Mouse (Mus musculus): ENCODE results near the gene Smarcb1. TPM values are rescaled to one million over a fixed set of nuclear protein-coding genes. Genes with fewer than 3 reads are reported as not detected.

Gene Smarcb1
- polyA plus RNA-seq, 1 experiment from 2014 or later, result 283 TPM

GRCm38 (mm10) chr10:75924324-75924723 is 2.9 kb upstream of the Smarcb1 start:
- WGBS, result 70% methylated on average over 2 of the region's 2 CpGs

GRCm38 (mm10) chr10:75921726-75922560 is 526 bp upstream of the Smarcb1 start:
- H3K4me3 ChIP-seq, result peak overlapping the region; percentile 72
- H3K9me3 ChIP-seq, result no peaks in the 10 kb centered on the region
- 8% methylated on average over 22 of the region's 22 CpGs for WGBS
- H3K36me3 ChIP-seq (replicated peaks), result peaks cover 45% of the 10 kb centered on the region
- H3K4me1 ChIP-seq, result peaks cover 41% of the 10 kb centered on the region
- no peaks in the 10 kb centered on the region for H3K27me3 ChIP-seq (ENCODE audit: poor library complexity, severe bottlenecking)
- DNase-seq (ENCODE audit: extremely low spot score, low spot score), result no peak
- H3K27ac ChIP-seq, result peak overlapping the region; percentile 96

More at GRCm38 (mm10) chr10:75924324-75924723, 2.9 kb upstream of the Smarcb1 start:
- Histone ChIP-seq H3K27ac (no peak overlapping the region), H3K27me3 (ENCODE audit: poor library complexity, severe bottlenecking) (peaks cover 13% of the 10 kb centered on the region), H3K4me3 (no peak overlapping the region), H3K4me1 (peaks cover 29% of the 10 kb centered on the region), H3K36me3 (replicated peaks) (peaks cover 35% of the 10 kb centered on the region), H3K9me3 (no peaks in the 10 kb centered on the region)
- DNase-seq (ENCODE audit: extremely low spot score, low spot score), result no peak

GRCm38 (mm10) chr10:75919026-75919425 is 2.4 kb downstream of the Smarcb1 start:
- Histone ChIP-seq H3K9me3 (no peaks in the 10 kb centered on the region), H3K4me3 (no peak overlapping the region), H3K27me3 (ENCODE audit: poor library complexity, severe bottlenecking) (no peaks in the 10 kb centered on the region), H3K36me3 (replicated peaks) (peaks cover 59% of the 10 kb centered on the region), H3K27ac (no peak overlapping the region), H3K4me1 (peaks cover 41% of the 10 kb centered on the region)
- WGBS, result 92% methylated on average over 5 of the region's 5 CpGs
- DNase-seq (ENCODE audit: extremely low spot score, low spot score), result no peak

DNA sequence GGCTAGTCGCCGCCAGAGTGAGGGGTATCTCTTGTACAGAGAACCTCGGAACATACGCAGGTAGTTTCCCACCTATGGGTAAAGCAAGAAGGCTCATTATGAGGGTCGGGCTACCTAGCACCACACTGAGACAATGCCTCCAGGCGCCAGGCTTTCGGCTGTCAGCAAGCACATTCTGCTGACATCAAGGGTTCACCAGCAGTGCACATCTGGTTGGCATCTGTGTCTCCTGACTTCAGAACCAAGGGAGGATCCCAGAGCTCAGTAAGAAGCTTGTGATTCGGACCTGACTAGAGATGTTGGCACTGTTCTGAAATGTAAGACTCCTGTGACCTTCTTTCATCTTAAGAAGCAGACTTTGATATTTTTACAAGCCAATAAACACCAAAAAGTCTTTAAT is 4.6 kb downstream of the Smarcb1 start:
- DNase-seq (ENCODE audit: extremely low spot score, low spot score), result no peak
- H3K9me3 ChIP-seq, result no peaks in the 10 kb centered on the region
- H3K4me1 ChIP-seq, result peaks cover 29% of the 10 kb centered on the region
- H3K27ac ChIP-seq, result no peak overlapping the region
- H3K36me3 ChIP-seq (replicated peaks), result peaks cover 75% of the 10 kb centered on the region
- H3K4me3 ChIP-seq, result no peak overlapping the region
- WGBS, result 85% methylated on average over 8 of the region's 8 CpGs
- H3K27me3 ChIP-seq (ENCODE audit: poor library complexity, severe bottlenecking), result no peaks in the 10 kb centered on the region

DNA sequence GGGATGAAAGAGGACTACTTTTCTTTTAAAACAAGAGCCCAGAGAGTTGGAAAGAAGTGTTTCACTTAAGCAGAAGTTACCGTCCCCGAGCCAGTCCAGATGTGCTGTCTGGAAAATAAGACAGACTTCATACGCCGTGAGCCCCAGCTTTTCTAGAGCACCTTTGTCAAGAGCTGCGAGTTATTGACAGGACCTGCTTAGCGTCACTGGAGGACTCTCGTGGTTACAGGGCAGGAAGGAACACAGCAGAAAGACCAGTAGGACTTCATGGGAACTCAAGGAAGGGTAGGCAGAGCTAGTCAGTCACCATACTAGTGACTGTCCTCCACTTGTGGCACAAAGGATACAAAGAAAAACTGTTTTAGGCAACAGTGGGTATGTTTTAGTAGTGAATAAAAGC is 5.9 kb downstream of the Smarcb1 start:
- H3K36me3 ChIP-seq (replicated peaks), result peaks cover 88% of the 10 kb centered on the region
- peaks cover 24% of the 10 kb centered on the region for H3K4me1 ChIP-seq
- no peak for DNase-seq (ENCODE audit: extremely low spot score, low spot score)
- 90% methylated on average over 7 of the region's 7 CpGs for WGBS
- no peaks in the 10 kb centered on the region for H3K27me3 ChIP-seq (ENCODE audit: poor library complexity, severe bottlenecking)
- no peaks in the 10 kb centered on the region for H3K9me3 ChIP-seq
- no peak overlapping the region for H3K4me3 ChIP-seq
- no peak overlapping the region for H3K27ac ChIP-seq

- H3K4me1 ChIP-seq, result peaks cover under 1% of the 10 kb centered on the region; the same call in 1 of the 2 replicates
- H3K27me3 ChIP-seq (ENCODE audit: poor library complexity, severe bottlenecking), result no peaks in the 10 kb centered on the region
- H3K4me3 ChIP-seq, result no peak overlapping the region
- H3K36me3 ChIP-seq (replicated peaks), result peaks cover 96% of the 10 kb centered on the region
- DNase-seq (ENCODE audit: extremely low spot score, low spot score), result no peak
- H3K9me3 ChIP-seq, result no peaks in the 10 kb centered on the region
- WGBS, result 86% methylated on average over 6 of the region's 6 CpGs
- H3K27ac ChIP-seq, result no peak overlapping the region
Observed at GRCm38 (mm10) chr10:75913013-75913589, 8.3 kb downstream of the Smarcb1 start.

DNA sequence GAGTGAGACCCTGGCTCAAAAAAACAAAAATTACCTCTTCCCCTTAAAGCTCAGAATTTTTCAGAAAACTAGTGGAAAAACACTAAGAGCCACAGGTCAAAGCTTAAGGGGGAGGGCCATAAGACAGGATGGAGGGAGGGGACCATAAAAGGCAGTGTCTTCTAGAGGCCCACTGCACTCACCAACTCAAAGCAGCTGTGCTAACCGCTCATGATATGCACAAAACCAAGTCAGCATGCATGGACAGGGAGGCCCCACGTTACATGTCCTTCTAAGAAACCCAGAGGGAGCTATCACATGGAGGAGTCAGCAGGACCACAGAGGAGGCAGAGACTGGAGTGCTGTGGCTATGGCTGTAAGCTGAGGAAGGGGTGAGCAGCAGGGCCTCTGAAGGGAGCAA is 10.7 kb downstream of the Smarcb1 start:
- no peaks in the 10 kb centered on the region for H3K4me1 ChIP-seq
- H3K36me3 ChIP-seq (replicated peaks), result peaks cover 98% of the 10 kb centered on the region
- no peak for DNase-seq (ENCODE audit: extremely low spot score, low spot score)
- H3K27ac ChIP-seq, result no peak overlapping the region
- H3K27me3 ChIP-seq (ENCODE audit: poor library complexity, severe bottlenecking), result no peaks in the 10 kb centered on the region
- no peaks in the 10 kb centered on the region for H3K9me3 ChIP-seq
- 84% methylated on average over 2 of the region's 2 CpGs for WGBS
- no peak overlapping the region for H3K4me3 ChIP-seq

- 95% methylated on average over 4 of the region's 4 CpGs for WGBS
- Histone ChIP-seq H3K9me3 (no peaks in the 10 kb centered on the region), H3K4me3 (no peak overlapping the region), H3K27ac (no peak overlapping the region), H3K27me3 (ENCODE audit: poor library complexity, severe bottlenecking) (no peaks in the 10 kb centered on the region), H3K36me3 (replicated peaks) (peaks cover 100% of the 10 kb centered on the region), H3K4me1 (no peaks in the 10 kb centered on the region)
- no peak for DNase-seq (ENCODE audit: extremely low spot score, low spot score)
Observed at GRCm38 (mm10) chr10:75906882-75907281, 14.5 kb downstream of the Smarcb1 start.

GRCm38 (mm10) chr10:75904391-75904790 is 17.0 kb downstream of the Smarcb1 start:
- H3K36me3 ChIP-seq (replicated peaks), result peaks cover 100% of the 10 kb centered on the region
- H3K27ac ChIP-seq, result no peak overlapping the region
- DNase-seq (ENCODE audit: extremely low spot score, low spot score), result no peak
- no peaks in the 10 kb centered on the region for H3K4me1 ChIP-seq
- H3K27me3 ChIP-seq (ENCODE audit: poor library complexity, severe bottlenecking), result no peaks in the 10 kb centered on the region
- H3K4me3 ChIP-seq, result no peak overlapping the region
- H3K9me3 ChIP-seq, result no peaks in the 10 kb centered on the region
- WGBS, result 90% methylated on average over 5 of the region's 5 CpGs

- H3K4me3 ChIP-seq, result no peak overlapping the region
- DNase-seq (ENCODE audit: extremely low spot score, low spot score), result no peak
- H3K9me3 ChIP-seq, result no peaks in the 10 kb centered on the region
- H3K27ac ChIP-seq, result no peak overlapping the region
- H3K27me3 ChIP-seq (ENCODE audit: poor library complexity, severe bottlenecking), result no peaks in the 10 kb centered on the region
- WGBS, result 85% methylated on average over 3 of the region's 3 CpGs
- H3K4me1 ChIP-seq, result peaks cover 8% of the 10 kb centered on the region
- peaks cover 100% of the 10 kb centered on the region for H3K36me3 ChIP-seq (replicated peaks)
Observed at GRCm38 (mm10) chr10:75898846-75899245, 22.6 kb downstream of the Smarcb1 start.

GRCm38 (mm10) chr10:75898039-75898564 is 23.3 kb downstream of the Smarcb1 start:
- DNase-seq (ENCODE audit: extremely low spot score, low spot score), result no peak
- Histone ChIP-seq H3K36me3 (replicated peaks) (peaks cover 94% of the 10 kb centered on the region), H3K4me1 (peaks cover 15% of the 10 kb centered on the region), H3K27ac (no peak overlapping the region), H3K27me3 (ENCODE audit: poor library complexity, severe bottlenecking) (no peaks in the 10 kb centered on the region), H3K4me3 (no peak overlapping the region), H3K9me3 (no peaks in the 10 kb centered on the region)
- 87% methylated on average over 6 of the region's 6 CpGs for WGBS

DNA sequence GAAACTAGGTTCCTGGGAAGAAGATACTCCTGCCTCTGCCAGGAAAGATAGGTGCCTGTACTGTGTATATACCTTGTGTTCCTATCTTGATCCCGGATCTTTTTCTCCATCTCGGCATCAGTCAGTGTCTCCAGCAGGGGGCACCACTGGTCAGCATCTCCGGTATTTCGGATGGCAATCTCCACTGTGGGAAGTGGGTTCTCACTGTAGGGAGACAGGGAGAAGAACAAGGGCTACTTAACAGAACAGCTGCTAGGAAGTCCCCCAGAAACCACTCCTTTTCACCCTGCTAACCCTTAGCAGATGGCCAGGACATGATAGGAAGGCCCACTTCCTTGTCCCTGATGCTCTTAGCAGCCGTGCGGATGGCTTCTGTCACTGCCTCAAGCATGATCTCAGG is 24.0 kb downstream of the Smarcb1 start:
- 53% methylated on average over 6 of the region's 6 CpGs for WGBS
- Histone ChIP-seq H3K4me3 (no peak overlapping the region), H3K9me3 (no peaks in the 10 kb centered on the region), H3K4me1 (peaks cover 21% of the 10 kb centered on the region), H3K27ac (no peak overlapping the region), H3K36me3 (replicated peaks) (peaks cover 87% of the 10 kb centered on the region), H3K27me3 (ENCODE audit: poor library complexity, severe bottlenecking) (no peaks in the 10 kb centered on the region)
- DNase-seq (ENCODE audit: extremely low spot score, low spot score), result peak; percentile 67

GRCm38 (mm10) chr10:75896208-75896607 is 25.2 kb downstream of the Smarcb1 start:
- Histone ChIP-seq H3K4me3 (no peak overlapping the region), H3K36me3 (replicated peaks) (peaks cover 75% of the 10 kb centered on the region), H3K4me1 (peaks cover 21% of the 10 kb centered on the region), H3K9me3 (no peaks in the 10 kb centered on the region), H3K27me3 (ENCODE audit: poor library complexity, severe bottlenecking) (no peaks in the 10 kb centered on the region), H3K27ac (no peak overlapping the region)
- WGBS, result 90% methylated on average over 1 of the region's 1 CpGs
- DNase-seq (ENCODE audit: extremely low spot score, low spot score), result no peak
